Mouse (Mus musculus): Measurements from ENCODE around the gene Helz.
"Not testable (repeated sequence)": the region's sequence is repeated elsewhere in the genome, so short reads cannot be mapped to it uniquely, and the experiment has no call there.

Helz gene

GRCm38 (mm10) chr11:107548204-107548975, 660 bp downstream of the Helz start:
- DNase-seq, result peak in 1 of 2 experiments; percentile 51

GRCm38 (mm10) chr11:107559874-107560273, 12.1 kb downstream of the Helz start:
- DNase-seq, result no peak

GRCm38 (mm10) chr11:107567431-107567830, 19.7 kb downstream of the Helz start:
- no peak for DNase-seq

GRCm38 (mm10) chr11:107568466-107568995, 20.8 kb downstream of the Helz start:
- DNase-seq, result peak in 1 of 2 experiments; percentile 29

- not testable (repeated sequence) for DNase-seq
Observed at GRCm38 (mm10) chr11:107570891-107571290, 23.2 kb downstream of the Helz start.

GRCm38 (mm10) chr11:107571318-107571717, 23.6 kb downstream of the Helz start:
- DNase-seq, result no peak

- no peak for DNase-seq
Observed at GRCm38 (mm10) chr11:107572551-107572950, 24.8 kb downstream of the Helz start.

- peak; percentile 80 to 86 for DNase-seq
Observed at GRCm38 (mm10) chr11:107573061-107573692, 25.4 kb downstream of the Helz start.

GRCm38 (mm10) chr11:107573847-107574246, 26.1 kb downstream of the Helz start:
- peak; percentile 79 to 91 for DNase-seq

- no peak for DNase-seq
Observed at GRCm38 (mm10) chr11:107574811-107575705, 27.3 kb downstream of the Helz start.

GRCm38 (mm10) chr11:107576186-107576585, 28.5 kb downstream of the Helz start:
- DNase-seq, result no peak

GRCm38 (mm10) chr11:107577400-107577799, 29.7 kb downstream of the Helz start:
- DNase-seq, result no peak

- peak; percentile 35 to 48 for DNase-seq
Observed at GRCm38 (mm10) chr11:107578226-107578625, 30.5 kb downstream of the Helz start.

- DNase-seq, result no peak
Observed at GRCm38 (mm10) chr11:107580786-107581185, 33.1 kb downstream of the Helz start.

- no peak for DNase-seq
Observed at GRCm38 (mm10) chr11:107584660-107585451, 37.1 kb downstream of the Helz start.

GRCm38 (mm10) chr11:107586129-107586528, 38.4 kb downstream of the Helz start:
- not testable (repeated sequence) for DNase-seq

- peak in 1 of 2 experiments; percentile 35 for DNase-seq
Observed at GRCm38 (mm10) chr11:107587141-107587540, 39.4 kb downstream of the Helz start.

GRCm38 (mm10) chr11:107592575-107592974, 44.8 kb downstream of the Helz start:
- peak; percentile 13 to 35 for DNase-seq

GRCm38 (mm10) chr11:107597381-107597780, 49.7 kb downstream of the Helz start:
- DNase-seq, result no peak

GRCm38 (mm10) chr11:107605694-107606093, 58.0 kb downstream of the Helz start:
- no peak for DNase-seq

- peak; percentile 7 to 11 for DNase-seq
Observed at GRCm38 (mm10) chr11:107613906-107614305, 66.2 kb downstream of the Helz start.

- DNase-seq, result no peak
Observed at GRCm38 (mm10) chr11:107615696-107616095, 68.0 kb downstream of the Helz start.
